Mouse (Mus musculus): Measurements from ENCODE around the gene Hils1. TPM values are rescaled to one million over a fixed set of nuclear protein-coding genes. Genes with fewer than 3 reads are reported as not detected.

Gene Hils1
- polyA plus RNA-seq, 2 experiments from 2014 or later: not detected

DNA sequence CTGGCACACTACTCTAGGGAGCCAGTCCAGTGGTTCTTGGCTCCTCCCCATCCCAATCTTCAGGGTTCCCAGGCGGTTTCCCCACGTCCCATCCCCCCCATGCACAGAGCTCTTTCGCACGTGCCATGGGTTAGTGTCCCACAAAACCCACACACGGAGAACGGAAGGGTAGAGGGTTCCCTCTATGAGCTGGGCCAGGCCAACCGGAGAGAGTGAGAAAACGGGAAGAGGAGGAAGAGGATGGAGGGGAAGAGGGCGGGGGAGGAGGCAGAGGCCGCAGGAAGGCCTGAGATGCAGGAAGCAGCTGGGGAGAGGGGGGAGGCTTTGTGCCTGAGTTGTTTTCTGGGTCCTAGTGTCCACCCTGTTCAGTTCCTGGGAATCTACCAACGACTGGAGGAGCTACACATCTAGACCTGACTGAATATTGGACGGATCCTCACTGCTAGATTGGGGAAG is 22.2 kb downstream of the Hils1 start:
- peak; percentile 65 for ATAC-seq

DNA sequence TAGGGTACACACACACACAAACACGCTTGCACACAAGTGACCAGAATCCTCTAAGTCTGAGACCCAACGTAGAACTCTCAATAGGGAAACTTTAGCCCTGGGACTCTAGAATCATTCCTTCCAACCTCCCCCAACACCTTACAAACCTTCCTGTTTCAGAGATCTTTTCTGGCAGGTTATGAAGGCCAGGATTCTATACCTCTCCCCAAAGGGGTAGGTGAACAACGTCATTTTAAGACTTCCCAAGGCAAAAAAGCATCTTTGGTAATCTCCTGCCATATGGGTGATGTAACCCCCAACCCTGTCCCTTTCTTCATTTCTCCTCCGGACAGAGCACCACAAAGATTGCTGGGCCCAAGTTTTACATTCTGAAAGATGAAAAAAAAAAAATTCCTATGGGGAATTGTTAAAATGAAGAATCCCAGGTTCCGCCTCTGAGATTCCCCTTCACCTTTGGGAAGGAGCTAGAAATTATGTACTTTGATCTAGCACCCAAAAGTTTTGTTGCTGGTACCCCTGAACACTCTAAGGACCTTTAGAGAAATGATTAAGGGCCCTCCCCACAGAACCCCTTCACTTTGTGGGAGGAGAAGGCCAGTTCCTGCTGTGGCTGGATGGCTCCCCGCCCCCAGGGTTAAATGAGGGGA is 22.8 kb downstream of the Hils1 start:
- peak; percentile 33 for ATAC-seq

DNA sequence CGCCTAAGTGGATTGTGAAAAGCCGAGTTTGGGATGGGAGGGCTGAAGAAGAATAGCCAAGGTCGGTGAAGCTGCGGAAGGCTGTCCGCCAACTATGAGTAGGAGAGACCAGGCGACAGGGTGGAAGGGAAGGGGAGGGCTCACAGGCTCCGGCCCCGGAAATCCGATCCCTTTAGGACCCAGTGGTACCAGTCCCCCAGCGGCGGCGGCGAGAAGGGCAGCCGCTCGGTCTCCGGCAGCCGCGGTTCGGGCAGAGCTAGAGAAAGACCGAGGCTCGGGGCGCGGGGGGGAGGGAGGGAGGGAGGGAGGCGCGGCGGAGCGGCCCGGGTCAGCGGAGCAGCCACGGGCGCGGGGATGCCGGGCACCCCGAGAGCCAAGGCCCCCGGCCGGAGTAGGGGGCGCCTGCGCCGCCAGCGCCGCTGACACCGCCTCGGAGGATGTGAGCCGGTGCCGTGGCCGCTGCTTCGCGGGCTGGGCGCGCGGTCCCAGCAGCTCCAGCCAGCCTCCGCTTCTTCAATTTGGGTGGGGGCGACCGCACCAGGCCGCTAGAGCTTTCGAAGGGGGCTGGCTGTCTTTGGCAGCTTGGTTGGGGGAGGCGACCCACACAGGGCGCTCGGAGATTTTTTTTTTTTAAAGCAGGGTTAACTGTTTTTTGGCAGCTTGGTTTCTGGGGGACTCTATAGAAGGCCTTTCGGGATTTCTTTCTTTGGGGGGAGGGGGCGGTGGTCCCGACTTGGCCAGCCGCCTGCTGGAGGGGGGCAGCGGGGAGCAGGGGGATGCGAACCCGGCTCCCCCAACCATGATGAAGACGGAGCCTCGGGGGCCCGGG is 23.6 kb downstream of the Hils1 start, which contains the start of gene Ppp1r9b:
Ppp1r9b (plus strand) TSS at position 287 of the 829 bp plus-strand sequence.
- peak; percentile 81 for ATAC-seq

DNA sequence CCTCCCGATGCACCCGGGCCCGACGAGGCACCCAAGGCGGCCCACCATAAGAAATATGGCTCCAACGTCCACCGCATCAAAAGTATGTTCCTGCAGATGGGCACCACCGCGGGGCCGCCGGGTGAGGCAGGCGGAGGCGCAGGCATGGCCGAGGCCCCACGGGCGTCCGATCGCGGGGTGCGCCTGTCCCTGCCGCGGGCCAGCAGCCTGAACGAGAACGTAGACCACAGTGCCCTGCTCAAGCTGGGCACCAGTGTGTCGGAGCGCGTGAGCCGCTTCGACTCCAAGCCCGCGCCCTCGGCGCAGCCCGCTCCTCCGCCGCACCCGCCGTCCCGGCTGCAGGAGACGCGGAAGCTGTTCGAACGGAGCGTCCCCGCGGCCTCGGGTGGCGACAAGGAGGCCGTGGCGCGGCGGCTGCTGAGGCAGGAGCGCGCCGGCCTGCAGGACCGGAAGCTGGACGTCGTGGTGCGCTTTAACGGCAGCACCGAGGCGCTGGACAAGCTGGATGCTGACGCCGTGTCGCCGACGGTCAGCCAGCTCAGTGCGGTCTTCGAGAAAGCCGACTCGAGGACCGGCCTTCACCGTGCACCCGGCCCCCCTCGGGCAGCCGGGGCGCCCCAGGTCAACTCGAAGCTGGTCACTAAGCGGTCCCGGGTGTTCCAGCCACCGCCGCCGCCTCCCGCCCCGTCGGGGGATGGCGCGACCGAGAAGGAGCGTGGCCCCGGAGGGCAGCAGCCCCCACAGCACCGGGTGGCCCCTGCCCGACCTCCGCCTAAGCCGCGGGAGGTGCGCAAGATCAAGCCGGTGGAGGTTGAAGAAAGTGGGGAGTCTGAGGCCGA is 24.5 kb downstream of the Hils1 start:
- peak; percentile 13 for ATAC-seq

DNA sequence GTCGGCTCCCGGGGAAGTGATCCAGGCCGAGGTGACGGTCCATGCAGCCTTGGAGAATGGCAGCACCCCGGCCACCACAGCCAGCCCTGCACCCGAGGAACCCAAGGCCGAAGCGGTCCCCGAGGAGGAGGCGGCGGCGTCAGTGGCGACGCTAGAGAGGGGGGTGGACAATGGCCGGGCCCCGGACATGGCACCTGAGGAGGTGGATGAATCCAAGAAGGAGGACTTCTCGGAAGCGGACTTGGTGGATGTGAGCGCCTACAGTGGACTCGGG is 25.0 kb downstream of the Hils1 start:
- no peak for ATAC-seq

DNA sequence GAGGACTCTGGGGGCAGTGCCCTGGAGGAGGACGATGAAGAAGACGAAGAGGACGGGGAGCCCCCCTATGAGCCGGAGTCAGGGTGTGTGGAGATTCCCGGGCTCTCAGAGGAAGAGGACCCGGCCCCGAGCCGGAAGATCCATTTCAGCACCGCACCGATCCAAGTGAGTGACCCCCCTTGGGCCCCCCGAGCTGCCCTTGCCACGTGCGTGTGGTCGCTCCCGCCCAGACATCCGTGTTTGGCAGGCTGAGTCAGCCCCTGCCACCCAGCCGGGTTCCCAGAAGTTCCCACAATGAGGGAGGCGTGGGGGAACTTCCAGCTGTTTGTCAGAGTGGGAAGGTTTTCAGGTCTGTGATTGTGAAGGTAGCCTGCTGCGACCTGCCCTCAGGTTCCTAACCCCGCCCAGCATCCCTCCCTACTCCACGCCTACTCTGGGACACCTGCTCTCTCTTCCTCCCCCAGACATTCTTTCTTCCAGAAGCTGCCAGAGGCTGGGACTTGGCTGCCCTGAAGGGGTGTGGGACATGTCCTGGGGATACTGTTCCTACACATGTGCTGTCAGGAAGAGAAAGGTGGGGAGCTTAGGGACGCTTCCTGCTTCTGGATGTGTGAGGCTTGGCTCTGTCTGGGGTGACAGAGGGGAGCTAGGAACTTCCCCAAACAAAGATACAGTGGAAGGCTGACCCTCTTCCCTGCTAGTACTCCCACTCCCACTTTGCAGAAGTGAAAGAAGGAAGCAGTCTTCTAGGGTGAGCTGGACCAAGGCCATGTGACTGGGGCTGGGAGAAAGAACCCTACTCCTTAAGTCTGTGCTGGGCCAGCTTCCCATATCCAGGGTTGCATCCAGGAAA is 25.6 kb downstream of the Hils1 start:
- no peak for ATAC-seq

DNA sequence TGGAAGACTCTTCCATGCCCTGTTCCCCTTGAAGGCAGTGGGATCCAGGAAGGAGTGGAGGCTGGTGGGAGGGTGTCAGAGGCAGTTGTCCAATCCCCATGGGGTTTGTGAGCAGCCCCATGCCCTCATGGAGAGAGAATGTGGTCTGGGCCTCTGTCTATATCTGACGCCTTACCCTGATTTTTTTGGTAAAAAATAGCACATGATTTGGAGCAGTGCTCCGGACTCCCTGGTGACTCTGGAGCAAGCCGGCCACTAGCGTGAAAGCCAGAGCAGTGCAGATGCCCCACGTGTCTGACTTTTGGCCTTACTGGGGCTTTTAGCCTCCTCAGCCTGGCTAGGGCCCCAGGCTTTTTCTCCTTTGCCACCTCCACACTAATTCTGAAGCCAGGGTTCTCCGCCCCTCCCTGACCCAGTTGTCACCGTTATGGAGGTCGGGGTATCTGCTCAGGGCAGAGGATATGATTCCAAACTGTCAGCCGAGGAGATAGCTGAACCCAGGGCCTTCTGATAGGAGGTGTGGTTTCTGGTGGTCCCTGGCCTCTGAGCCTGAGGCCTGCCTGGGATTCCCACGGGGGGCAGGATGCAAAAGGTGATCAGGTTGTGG is 26.9 kb downstream of the Hils1 start:
- no peak for ATAC-seq

DNA sequence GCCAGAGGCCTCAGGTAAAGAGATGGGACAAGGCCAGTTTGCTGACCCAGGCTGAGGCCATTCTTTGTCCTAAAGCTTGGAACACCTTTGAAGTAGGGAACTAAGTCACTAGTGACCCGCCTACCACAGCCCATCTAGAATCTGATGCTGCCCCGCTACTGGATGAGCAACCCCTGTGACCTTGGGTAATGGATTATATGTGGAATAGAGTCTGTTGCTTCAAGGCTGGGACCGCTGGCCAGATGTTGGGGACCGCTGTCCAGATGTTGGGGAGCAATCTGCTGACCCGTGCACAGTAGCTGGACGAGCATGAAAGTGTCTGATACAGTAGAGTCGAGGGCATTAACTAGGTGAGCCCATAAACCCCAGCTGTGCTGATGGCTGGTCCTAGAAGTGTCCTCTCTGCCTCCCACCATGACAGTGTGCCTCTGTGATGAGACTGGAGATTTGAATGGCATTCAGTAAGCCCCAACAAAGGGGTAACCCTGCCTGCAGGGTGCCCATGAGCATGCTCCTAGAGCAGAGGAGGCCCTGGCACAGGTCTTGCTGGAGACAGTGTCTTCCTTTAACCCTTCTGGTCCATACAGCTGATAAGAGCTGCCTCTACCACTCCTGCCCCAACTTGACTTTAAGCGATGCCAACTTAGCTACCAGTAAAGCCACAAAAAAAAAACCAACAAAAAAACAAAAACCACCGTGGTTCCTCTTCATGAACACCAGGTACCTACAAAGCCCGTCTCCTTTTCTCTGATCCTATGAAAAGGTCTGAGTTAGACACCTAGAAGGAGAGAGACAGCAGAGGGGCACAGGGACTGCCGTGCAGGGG is 27.8 kb downstream of the Hils1 start:
- no peak for ATAC-seq

DNA sequence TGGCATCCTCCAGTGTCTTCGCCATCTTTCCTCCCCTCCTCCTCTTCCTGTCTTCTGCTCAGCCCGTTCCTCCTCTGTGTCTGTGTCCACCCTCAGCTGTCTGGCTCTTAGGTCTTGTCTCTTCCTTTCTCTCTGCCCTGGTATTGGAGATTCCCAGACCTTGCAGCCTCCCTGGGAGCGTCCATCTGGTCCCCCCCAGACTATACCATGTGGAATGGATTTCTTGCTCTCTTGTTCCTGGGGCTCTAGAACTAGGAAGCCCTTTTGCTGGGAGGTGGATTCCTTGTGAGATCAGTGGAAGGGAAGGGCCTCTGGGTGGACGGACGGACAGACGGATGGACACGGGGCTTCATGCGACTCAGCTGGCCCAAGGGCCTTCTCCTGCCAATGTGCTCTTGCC is 28.7 kb downstream of the Hils1 start:
- ATAC-seq: no peak

DNA sequence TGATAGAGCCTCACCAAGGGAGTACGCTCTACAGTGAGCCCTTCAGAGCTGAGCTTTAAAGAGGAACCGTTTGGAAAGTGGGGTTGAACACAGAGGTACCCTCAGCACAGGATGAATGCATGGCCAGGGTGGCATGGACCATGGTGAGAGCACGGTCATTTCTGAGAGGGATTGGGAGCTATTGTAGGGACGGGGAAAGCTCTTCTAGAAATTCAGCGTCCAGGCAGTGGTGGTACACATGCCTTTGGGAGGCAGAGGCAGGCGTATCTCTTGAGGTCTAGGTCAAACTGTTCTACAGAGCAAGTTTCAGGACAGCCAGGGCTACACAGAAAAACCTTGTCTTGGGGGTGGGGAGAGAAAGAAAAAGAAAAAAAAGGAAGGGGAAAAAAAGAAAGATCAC is 29.6 kb downstream of the Hils1 start:
- no peak for ATAC-seq

DNA sequence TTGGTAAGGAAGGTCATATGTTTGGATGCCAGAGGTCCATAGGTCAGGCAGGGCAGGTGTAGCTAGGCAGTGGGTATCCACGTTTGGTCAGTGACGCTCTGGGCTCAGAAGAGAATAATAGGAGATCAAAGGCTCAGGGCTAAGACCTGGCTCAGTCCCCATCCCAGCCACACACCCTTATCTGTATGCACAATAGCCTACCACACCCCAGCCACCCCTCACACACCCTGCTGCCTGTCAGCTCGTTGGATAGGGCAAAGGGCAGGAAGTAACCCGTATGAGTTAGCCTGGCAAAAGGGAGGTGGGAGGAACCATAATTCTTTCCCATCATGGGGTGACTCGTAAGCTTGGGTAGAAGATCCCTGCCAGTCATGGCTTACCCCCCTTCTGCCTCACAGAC is 30.2 kb downstream of the Hils1 start:
- ATAC-seq: peak; percentile 19

DNA sequence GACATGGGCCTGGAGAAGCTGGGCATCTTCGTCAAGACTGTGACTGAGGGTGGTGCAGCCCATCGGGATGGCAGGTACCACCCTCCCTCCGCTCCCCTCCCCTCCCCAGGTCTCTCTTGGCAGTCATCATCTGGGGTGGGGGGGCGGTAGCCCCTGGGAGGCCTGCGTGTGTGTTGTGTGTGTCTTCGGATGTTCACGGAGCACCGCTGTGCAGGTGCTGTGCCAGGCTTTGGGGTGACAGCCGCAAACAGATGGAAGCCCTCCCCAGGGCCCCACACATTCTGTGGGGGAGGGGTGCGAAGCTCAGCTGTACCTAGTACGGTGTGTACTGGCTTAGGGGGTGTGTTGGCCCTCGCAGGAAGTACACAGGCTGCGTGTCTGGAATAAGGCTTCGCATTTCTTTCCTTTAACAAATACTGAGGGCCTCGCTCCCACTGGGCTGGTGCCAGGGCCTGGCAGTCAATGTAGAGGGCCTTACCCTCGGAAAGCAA is 30.7 kb downstream of the Hils1 start:
- peak; percentile 68 for ATAC-seq

DNA sequence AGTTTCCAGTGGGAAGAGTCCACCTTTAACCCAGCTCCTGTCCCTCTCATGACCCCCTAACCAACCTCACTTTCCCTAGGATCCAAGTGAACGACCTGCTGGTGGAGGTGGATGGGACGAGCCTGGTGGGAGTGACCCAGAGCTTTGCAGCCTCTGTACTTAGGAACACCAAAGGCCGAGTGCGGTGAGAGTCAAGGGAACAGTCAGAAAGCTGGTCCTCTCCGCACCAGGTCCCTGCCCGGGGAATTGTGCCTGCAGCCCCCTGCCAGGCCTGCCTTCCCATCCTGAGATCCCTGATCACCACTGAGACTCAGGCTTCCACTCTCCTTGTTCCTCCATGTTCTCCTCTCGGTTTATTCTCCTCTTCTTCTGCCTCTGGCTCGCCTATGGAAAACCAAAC is 32.7 kb downstream of the Hils1 start:
- ATAC-seq: no peak

DNA sequence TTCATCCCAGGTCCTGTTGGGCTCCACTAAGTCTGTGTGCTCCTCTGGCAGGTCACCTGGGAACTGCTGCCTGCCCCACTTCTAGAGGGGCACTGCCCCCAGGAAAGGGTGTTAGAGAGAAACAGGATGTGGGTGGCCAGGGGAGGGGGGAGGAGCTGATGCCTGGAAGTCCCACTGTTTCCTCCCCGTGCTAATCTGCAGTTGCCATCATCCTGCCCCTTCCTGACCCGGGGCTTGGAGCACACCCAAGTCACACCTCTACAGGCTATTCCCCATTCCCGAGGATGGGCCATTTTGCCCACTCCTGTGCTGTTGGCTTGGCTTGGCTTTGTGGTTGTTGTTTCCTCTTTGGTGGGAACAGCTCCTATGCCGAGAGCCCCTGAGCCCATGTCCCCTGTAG is 33.2 kb downstream of the Hils1 start:
- peak; percentile 67 for ATAC-seq

DNA sequence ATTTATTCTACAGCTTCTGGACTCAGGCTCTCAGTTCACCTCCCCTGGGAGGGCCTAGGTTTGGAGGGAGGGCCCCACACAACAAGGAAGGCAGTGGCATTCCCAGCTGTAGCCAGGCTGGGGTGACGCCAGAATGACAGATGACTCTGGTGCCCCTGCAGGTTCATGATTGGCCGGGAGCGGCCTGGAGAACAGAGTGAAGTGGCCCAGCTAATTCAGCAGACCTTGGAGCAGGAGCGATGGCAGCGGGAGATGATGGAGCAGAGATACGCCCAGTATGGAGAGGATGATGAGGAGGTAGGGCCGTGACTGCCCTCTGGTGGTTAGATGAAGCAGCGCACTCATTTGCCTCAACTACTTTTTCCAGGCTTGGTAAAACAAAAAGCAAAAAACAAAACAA is 33.7 kb downstream of the Hils1 start:
- peak; percentile 39 for ATAC-seq

DNA sequence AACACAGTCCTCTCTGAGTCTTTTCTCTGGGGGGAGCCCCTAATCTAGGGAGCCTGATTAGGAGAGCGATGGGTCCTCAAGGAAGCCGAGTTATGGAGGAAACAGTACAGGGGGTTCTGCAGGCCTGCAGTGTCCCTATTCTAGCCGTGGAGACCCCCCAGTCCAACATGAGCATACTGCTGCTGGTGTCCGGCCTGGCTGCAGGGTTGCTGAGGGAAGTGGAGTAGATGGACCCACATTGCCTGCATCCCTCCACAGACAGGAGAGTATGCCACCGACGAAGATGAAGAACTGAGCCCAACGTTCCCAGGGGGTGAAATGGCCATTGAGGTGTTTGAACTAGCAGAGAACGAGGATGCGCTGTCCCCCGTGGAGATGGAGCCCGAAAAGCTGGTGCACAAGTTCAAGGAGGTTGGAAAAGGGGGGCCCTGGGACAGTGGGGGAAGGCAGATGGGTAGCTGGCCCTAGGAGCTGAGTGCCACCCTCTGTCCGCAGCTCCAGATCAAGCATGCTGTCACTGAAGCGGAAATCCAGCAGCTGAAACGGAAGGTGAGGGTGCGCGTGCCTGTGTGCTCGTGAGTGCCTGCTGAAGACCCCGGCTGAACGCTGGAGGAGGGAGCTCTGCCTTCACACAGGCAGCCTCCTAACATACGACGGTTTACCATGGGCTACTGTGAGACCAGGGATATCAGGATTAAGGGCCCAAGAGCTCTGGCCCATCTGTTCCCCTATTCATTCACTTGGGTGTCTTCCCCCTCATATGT is 34.4 kb downstream of the Hils1 start:
- ATAC-seq: no peak

DNA sequence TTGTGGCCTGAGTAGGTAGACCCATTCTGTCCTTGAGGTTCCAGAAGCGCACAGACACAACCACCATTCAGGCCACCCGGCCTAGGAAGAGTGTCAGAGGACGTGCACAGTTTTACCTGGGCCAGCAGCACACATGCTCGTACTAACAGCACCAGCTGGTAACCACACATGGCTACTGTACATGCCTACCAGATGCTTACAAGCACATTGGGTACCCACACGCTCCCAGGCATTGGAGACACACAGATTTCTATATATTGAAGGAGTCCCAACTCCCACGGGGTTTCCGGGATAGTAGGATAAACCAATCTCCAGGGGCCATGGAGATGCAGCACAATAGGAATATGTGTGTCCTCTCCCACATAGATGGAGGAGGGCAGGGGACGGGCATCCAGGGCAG is 35.3 kb downstream of the Hils1 start:
- no peak for ATAC-seq

DNA sequence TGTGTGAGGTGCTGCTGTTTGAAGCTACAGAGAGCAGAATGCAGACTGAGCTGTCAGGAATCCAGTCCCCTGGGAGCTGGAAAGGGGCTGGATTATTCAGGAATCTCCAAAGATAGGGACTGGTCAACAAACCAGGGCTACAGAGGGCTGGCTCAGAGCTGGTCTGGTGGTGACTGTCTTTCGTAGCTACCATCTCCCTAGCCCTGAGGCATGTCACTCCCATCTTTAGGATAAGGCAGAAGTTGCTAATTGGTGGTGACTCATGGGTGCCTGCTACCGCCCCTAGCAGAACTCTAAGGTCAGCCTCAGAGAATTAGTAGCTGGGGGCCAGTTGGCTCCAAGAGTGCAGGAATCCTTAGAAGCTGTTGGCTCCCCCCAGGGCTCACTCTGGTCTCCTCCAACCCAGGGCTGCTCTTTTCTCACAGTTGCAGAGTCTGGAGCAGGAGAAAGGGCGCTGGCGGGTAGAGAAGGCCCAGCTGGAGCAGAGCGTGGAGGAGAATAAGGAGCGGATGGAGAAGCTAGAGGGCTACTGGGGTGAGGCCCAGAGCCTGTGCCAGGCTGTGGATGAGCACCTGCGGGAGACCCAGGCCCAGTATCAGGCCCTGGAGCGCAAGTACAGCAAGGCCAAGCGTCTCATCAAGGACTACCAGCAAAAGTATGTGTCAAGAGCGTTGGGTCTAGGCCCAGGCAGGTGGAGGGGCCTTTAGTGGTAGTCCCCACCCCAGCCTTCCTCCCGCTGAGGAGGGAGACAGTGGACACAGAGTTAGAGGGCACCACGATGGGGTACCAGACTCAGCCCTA is 36.9 kb downstream of the Hils1 start:
- ATAC-seq: no peak

DNA sequence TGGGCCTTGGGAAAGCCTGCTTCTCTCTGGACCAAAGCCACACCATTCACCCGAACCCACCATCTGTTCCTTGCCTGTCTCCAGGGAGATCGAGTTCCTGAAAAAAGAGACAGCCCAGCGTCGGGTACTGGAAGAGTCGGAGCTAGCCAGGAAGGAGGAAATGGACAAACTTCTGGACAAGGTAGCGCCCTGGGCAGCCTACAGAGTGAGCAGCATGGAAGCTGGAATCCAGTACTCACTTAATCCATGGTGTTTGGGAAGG is 37.5 kb downstream of the Hils1 start:
- no peak for ATAC-seq

DNA sequence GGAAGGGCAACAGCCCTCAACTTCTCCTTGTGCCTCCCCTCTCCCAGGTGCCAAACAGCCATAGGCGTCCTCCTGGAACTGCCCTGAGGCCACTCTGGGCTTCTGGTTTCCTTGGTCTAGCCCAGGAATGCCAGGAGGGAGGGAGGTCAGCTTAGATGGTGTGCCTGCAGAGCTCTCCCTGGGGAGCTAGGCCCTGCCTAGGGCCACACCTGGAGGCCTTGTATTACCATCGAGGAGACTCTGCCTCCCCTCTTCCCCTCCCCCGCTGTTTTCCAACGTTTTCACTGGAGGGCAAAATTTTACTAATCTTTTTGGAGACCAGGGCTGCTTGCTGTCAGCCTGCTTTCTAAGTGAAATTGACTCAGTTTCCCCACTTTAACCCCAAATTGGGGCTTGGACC is 38.6 kb downstream of the Hils1 start:
- no peak for ATAC-seq

All from CD4-positive, CD25-positive, alpha-beta regulatory T cell, adult 4 months (primary cell).